Mouse (Mus musculus): ENCODE measurements around the gene 4933405L10Rik.

Gene 4933405L10Rik

DNA sequence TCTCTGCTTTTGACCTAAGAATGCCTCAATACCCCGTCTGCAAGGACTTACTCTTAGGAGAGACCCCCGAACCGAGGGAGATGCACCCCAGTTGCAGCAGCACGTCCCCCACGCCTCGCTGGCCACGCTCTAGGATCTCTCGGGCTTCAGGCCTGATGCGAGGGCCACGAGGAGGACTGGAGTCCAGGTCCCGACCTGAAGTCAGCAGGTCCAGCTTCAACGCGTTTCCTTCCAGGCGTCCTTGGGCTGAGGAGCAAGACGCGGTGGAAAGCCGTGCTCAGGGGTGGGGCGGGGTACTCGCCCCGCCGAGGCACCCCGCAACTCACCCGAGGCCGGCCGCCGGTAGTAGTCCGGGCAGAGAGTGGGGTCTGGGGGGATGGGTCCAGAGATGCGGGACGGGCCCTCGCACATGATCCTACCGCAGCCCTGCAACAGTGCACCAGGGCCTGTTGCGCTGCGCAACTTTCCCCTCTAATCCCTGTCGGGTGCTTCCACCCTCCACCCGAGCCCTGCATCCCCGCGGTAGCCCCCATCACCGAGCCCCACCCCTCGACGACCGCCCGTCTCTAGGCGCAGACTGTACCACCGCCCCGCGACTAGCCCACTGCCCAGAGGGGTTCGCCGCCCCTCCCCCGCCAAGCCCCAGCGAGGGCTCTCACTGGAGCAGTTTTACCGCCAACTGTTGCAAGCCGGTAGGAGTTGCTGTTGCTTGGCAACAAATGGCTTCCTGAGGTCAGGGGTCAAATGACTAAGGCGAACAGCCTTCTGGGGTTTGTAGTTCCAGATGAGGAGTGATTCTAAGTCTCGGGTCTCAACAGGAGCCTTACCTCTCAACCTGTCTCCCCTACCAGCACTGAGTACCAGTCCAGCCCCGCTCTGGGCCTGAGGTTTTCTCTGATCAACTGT is at the start of gene 4933405L10Rik, which contains the start of gene Enkd1:
Gene 4933405L10Rik (plus strand): TSS at position 158 of the 906 bp plus-strand sequence.
Gene Enkd1 (minus strand): TSS at position 713 of the 906 bp plus-strand sequence.
- in situ Hi-C loops (cut with MboI; ENCODE audit: low sequenced_read_pairs) = no loop called here

GRCm38 (mm10) chr8:105661167-105661566 is 46.3 kb upstream of the 4933405L10Rik start:
- in situ Hi-C loops (cut with MboI; ENCODE audit: low sequenced_read_pairs) = no loop called here

DNA sequence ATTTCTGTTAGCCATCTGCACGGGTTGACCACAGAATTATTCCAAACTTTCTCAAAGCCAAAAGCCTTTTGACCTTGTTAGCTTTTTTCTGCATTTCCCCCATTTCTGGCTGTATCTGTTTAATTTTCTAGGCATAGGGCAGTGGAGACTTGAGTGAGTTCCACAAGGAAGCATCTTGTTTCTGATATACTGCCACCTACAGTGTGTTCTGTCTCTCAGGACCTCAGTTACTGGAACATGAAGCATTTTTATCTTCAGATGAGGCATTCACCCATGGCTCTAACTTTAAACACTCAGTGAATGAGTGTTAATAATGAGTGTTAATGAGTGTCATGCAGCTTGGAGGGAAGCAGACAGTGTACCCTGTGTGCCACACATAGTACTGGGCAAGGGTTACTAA is 29.6 kb upstream of the 4933405L10Rik start:
- in situ Hi-C loops (cut with MboI; ENCODE audit: low sequenced_read_pairs) = no loop called here

DNA sequence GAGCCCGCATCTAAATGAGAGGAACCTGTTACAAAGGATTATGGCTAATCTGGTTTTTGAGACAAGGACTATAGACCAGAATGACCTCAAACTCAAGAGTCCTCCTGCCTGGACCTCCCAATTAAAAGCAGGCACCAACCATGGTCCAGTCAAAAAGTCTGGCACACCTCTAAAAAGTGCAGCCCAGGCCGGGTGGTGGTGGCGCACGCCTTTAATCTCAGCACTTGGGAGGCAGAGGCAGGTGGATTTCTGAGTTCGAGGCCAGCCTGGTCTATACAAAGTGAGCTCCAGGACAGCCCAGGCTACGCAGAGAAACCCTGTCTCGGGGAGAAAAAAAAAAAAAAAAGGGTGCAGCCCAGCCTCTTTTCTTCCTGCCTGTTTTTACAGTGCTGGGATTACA is 22.1 kb upstream of the 4933405L10Rik start:
- in situ Hi-C loops (cut with MboI; ENCODE audit: low sequenced_read_pairs) = no loop called here

DNA sequence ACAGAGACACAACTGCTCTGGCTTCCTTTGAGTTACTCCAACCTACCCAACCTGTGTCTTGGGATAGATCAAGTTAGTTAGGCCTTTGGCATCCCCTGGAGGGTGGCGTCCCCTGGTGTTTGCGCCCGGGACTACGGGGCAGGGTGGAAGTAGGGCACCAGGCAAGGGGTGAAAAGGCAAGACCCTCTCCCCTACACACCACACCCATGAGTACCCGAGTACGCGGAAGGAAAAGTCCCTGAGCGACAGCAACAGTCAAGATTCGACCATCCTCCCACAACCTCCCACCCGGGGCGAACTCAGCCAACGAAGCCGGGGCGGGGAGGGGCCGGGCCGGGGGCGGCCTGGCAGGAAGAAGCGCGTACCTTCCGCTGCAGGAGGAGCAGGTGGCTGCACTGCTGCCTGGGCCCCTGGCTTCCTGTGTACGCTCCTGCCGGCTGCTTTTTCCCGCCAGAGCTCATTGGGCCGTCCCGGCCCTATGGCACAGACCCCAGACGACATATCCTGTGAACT is 21.6 kb upstream of the 4933405L10Rik start, which contains the start of gene Carmil2:
Gene Carmil2 (plus strand): TSS at position 479 of the 513 bp plus-strand sequence.
- in situ Hi-C loops (cut with MboI; ENCODE audit: low sequenced_read_pairs) = no loop called here

DNA sequence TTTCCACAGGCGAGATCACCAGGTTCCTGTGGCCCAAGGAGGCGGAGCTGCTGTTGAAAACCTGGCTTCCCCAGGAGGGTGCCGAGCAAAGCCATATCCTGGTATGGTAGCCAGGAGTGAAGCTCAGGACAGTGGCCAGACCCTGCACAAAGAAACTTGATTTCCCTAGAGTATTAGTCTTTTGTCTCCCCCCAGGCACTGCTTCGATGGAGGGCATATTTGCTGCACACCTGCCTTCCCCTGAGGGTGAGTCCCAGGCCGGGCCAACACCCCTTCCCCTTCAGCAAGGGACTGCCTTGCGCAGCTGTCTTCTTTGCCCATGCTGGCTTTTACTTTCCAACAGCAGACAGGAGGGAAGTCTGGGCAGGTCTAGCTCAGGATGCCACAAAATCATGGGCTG is 20.9 kb upstream of the 4933405L10Rik start:
- in situ Hi-C loops (cut with MboI; ENCODE audit: low sequenced_read_pairs) = no loop called here

- in situ Hi-C loops (cut with MboI; ENCODE audit: low sequenced_read_pairs) = no loop called here
These were observed 19.9 kb upstream of the 4933405L10Rik start for GRCm38 (mm10) chr8:105687512-105687911.

GRCm38 (mm10) chr8:105688242-105688752 is 19.2 kb upstream of the 4933405L10Rik start:
- in situ Hi-C loops (cut with MboI; ENCODE audit: low sequenced_read_pairs) = no loop called here

- in situ Hi-C loops (cut with MboI; ENCODE audit: low sequenced_read_pairs) = no loop called here
These were observed 18.0 kb upstream of the 4933405L10Rik start for GRCm38 (mm10) chr8:105689256-105689982.

- in situ Hi-C loops (cut with MboI; ENCODE audit: low sequenced_read_pairs) = no loop called here
These were observed 17.5 kb upstream of the 4933405L10Rik start for GRCm38 (mm10) chr8:105689983-105690360.

GRCm38 (mm10) chr8:105690978-105691377 is 16.5 kb upstream of the 4933405L10Rik start:
- in situ Hi-C loops (cut with MboI; ENCODE audit: low sequenced_read_pairs) = no loop called here

GRCm38 (mm10) chr8:105692449-105693182 is 14.8 kb upstream of the 4933405L10Rik start:
- in situ Hi-C loops (cut with MboI; ENCODE audit: low sequenced_read_pairs) = no loop called here

DNA sequence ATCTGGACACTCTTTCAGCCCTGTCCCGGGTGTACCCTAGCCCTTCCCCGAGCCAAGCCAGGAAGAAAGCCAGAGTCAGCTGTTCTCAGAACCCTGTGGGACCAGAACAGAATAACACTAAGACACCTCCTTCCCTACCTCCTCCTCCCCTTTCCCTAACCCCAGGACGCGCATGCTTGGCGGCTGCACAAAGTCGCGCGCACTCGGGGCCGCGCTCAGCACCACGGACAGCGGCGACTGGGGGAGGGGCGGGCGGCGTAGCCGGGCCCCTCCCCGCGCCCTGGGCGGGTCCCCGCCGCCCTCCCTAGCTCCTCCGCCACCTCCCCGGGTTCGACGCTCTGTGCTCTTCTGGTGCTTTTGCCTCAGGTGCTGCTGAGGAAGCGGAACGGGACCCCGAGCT is 13.8 kb upstream of the 4933405L10Rik start:
- in situ Hi-C loops (cut with MboI; ENCODE audit: low sequenced_read_pairs) = no loop called here

DNA sequence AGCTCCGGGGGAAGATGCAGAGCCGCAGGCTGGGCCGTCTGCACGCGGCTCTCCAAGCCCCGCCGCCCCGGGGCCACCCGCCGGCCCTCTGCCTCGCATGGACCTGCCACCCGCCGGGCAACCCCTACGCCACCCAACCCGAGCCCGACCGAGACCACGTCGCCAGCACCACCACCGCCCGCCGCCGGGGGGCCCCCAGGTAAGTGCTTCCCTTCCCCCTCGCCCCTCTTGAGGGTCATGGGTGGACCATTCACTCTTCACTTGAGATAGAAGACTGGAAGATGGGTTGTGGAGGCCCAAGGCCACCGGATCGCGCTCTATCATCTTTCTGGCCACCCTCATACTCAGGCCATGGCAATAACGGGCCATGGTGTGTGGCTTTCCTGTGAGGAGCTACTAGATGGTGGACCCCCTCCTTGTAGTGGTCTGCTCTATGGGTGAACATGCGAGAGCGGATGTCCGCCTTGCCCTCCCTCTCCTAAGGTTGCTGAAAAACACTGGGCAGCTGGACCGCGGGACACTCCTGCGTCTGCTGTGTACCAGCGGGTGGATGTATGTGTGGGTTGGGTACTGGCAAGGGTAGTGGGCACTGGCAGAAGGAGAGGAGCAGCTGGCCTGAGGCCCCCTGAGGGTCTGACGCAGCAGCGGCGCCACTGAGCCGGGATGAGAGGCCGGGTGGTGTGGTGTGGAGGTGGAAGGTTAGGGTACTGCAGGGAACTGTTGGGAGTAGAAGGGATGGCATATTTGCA is 13.2 kb upstream of the 4933405L10Rik start:
- in situ Hi-C loops (cut with MboI; ENCODE audit: low sequenced_read_pairs) = no loop called here

GRCm38 (mm10) chr8:105695080-105695780 is 12.2 kb upstream of the 4933405L10Rik start:
- in situ Hi-C loops (cut with MboI; ENCODE audit: low sequenced_read_pairs) = no loop called here

- in situ Hi-C loops (cut with MboI; ENCODE audit: low sequenced_read_pairs) = no loop called here
These were observed 10.2 kb upstream of the 4933405L10Rik start for GRCm38 (mm10) chr8:105697196-105697780.

GRCm38 (mm10) chr8:105698734-105699133 is 8.7 kb upstream of the 4933405L10Rik start:
- in situ Hi-C loops (cut with MboI; ENCODE audit: low sequenced_read_pairs) = no loop called here

GRCm38 (mm10) chr8:105699488-105700215 is 7.8 kb upstream of the 4933405L10Rik start:
- in situ Hi-C loops (cut with MboI; ENCODE audit: low sequenced_read_pairs) = no loop called here
